Mouse (Mus musculus): Measurements from ENCODE around the gene Anapc15. TPM values are rescaled to one million over a fixed set of nuclear protein-coding genes. Genes with fewer than 3 reads are reported as not detected.
A peak's percentile ranks its signal among the peaks of the same experiment; 100 is the strongest.

The Anapc15 gene
- polyA plus RNA-seq, 2 experiments from 2014 or later: 47.2 to 61.9 TPM

DNA sequence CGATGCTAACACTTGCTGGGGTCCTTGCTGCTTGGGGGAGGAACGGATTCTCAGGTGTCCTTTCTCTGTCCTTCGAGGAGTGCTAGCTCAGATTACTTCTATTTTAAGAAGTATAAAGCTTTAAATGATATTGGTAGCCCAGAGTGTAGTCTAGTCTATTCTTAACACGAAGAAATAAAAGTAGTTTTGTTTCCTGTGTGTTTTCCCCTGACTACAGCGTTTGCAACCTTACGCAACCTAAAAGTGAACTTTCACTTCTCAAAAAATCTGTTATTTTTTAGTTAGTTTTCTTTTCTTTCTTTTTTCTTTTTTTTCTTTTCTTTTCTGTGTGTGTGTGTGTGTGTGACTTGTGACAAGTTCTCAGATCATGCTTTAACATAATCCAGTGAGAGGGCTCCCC lies 11.8 kb upstream of the Anapc15 start:
- ATAC-seq: no peak

DNA sequence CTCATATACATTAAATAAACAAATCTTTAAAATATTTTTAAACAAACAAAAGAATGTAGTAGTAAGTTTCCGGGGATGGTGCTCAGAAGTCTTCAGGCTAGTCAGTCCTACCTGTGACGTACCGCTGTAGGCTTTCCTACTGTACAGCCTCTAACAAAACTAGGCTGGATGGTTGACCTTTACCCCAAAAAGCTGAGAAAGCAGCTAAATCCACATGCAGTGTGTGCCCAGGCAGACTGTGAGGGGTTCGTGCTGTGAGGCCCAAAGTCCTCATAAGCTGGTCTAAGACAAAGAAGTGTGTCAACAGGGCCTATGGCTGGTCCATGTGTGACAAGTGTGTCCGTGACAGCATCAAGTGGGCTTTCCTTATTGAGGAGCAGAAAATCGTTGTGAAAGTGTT lies 10.7 kb upstream of the Anapc15 start:
- ATAC-seq: no peak

DNA sequence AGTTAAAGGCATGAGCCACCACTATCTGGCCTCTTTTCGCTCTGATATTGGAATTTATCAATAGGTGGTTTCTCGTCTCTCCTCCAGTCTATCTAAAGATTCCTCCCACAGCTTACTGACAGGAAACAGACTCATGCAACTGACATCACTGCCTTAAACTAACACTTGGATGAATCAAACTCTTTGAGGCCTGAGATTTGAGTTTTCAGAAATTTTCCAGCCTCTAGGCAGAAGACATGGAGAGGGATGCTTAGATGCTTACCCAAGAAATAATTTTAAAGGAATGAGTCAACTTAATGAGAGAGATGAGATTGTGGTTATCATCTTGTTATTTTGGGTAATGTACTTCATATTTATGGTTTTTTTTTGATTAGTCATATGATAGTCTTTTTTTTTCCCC lies 9.7 kb upstream of the Anapc15 start:
- ATAC-seq: no peak

DNA sequence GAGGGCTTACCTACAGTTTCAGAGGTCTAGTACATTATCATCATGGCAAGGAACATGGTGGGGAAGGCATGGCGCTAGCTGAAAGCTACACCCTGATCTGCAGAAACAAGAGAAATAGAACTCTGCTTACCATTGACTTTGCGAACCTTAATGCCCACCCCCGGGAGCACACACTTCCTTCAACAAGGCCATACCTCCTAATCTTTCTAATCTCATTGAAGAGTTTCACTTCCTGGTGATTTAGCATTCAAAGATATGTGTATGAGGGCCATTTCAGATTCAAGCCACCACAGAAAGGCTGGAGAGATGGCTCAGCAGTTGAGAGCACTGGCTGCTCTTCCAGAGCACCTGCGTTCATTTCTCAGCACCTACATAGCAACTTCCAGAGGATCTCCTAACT lies 6.4 kb upstream of the Anapc15 start, which contains the start of gene Folr2:
Gene Folr2 (minus strand): TSS at position 101 of the 400 bp plus-strand sequence.
- no peak for ATAC-seq

- ATAC-seq: no peak
These were observed 5.2 kb upstream of the Anapc15 start for GRCm38 (mm10) chr7:101858362-101858761.

- no peak for ATAC-seq
These were observed 2.5 kb upstream of the Anapc15 start for GRCm38 (mm10) chr7:101860978-101861377.

- no peak for ATAC-seq
These were observed 1.2 kb upstream of the Anapc15 start for GRCm38 (mm10) chr7:101862291-101862690.

- ATAC-seq: no peak
These were observed 3.2 kb downstream of the Anapc15 start for GRCm38 (mm10) chr7:101866491-101867265.

DNA sequence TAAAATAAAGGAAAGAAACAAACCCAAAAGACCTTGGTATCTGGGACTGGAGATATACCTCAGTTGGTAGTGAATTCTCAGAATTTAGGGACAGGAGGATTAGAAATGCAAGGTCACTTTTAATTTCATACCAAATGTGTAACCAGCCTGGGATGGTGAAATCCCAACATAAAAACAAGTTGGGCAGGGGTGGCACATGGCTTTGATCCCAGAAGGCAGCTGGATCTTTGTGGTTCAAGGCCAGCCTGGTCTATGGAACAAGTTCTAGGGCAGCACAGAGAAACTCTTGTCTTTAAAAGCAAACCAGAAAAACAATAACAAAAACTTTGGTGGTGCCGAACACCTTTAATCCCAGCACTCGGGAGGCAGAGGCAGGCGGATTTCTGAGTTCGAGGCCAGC lies 4.0 kb downstream of the Anapc15 start:
- ATAC-seq: no peak

GRCm38 (mm10) chr7:101868241-101869162 lies 5.0 kb downstream of the Anapc15 start:
- no peak for ATAC-seq

DNA sequence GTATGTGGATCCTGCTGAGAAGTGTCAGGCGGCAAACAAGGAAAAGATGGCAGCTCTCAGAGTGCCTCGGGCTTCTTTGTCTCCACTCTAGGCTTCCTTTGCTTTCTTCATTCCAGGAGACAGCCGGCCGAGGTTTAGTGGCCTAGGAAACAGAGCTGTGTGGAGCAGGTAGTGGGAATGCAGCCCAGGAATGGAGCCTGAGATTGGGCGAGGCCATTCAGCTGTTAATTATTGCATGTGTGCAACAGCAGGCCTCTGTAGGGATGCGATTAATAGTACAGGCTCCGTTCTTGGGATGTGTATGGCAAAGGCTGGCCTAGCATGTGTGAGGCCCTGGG lies 5.6 kb downstream of the Anapc15 start:
- no peak for ATAC-seq

DNA sequence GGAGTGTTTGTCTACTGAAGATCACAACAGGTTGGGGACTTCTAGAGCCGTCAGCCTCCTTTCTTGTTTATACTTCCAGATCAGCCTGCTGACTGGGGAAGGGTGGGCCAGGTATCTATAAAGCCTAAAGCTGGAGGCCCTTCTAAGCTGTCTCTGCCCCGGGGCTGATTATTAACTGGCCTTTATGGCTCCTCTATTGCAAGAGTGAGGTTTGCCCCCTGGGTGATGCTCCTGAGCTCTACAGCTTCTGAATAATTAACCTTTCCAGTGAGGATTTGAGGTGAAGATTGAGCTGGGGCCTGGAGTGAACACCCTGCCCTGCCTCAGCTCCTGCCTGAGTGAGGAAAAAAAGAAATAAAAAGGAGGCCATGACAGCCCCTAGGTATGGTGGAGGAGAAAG lies 7.1 kb downstream of the Anapc15 start, which contains the start of gene Folr1:
Gene Folr1 (minus strand): TSS at position 160 of the 400 bp plus-strand sequence.
- ATAC-seq: no peak

GRCm38 (mm10) chr7:101871296-101871695 lies 7.8 kb downstream of the Anapc15 start:
- no peak for ATAC-seq

- ATAC-seq: no peak
These were observed 12.5 kb downstream of the Anapc15 start for GRCm38 (mm10) chr7:101875978-101876377.

- ATAC-seq: no peak
These were observed 17.3 kb downstream of the Anapc15 start for GRCm38 (mm10) chr7:101880855-101881254.

GRCm38 (mm10) chr7:101882413-101883154 lies 19.1 kb downstream of the Anapc15 start:
- ATAC-seq: no peak

DNA sequence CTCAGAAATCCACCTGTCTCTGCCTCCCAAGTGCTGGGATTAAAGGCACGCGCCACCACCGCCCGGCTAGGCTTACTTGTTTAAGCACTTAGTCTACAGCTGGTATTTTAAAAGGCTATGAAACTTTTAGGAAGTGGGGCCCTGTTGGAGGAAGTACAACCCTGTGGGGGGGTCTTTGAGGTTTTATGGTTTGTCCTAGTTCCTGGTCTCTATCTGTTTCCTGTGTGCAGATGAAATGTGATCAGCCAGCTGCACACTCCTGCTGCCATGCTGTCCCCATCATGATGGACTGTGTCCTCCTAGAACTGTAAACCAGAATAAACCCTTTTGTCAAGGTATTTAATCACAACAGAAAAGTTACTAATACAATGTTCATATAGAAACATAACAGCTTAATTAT lies 20.6 kb downstream of the Anapc15 start:
- no peak for ATAC-seq

DNA sequence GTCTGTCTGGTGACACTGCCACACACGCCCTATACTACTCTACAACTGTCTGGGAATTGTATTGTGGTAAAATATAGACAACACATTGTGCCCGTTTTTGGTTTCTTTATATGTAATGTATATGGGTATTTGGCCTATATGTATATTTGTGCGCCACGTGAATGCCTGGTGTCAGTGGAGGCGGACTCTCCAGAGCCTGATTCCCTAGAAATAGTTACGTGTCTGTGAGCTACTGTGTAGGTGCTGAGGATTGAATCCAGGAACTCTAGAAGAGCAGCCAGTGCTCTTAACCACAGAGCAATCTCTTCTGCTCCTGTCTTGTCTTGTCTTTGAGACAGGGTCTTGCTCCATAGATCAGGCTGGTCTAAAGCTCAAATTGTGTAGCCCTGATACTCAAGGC lies 22.8 kb downstream of the Anapc15 start:
- ATAC-seq: no peak

- no peak for ATAC-seq
These were observed 24.9 kb downstream of the Anapc15 start for GRCm38 (mm10) chr7:101888460-101888859.

DNA sequence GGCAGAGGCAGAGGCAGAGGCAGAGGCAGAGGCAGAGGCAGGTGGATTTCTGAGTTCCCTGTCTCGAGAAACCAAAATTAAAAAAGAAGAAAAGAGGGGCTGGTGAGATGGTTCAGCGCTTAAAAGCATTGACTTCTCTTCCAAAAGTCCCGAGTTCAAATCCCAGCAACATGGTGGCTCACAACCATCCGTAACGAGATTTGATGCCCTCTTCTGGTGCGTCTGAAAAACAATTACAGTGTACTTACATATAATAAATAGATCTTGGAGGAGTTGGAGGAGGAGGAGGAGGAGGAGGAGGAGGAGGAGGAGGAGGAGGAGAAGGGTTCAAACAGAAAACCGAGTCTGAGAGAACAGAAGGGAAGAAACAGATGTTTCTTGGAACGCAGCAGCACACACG lies 32.2 kb downstream of the Anapc15 start:
- ATAC-seq: no peak

GRCm38 (mm10) chr7:101896104-101897066 lies 32.9 kb downstream of the Anapc15 start:
- ATAC-seq: peak; percentile 90
